Mouse (Mus musculus) E14TG2a.4 (cell line): Measurements from ENCODE around the gene Coro1c.

ENCODE experiments used
- H3K27me3 ChIP-seq: 2 replicates; pipeline ENCODE4 v1.6.1; 2014; ENCODE audit warnings: low read length, control low read depth; ENCODE audit not compliant: insufficient read depth
- H3K36me3 ChIP-seq: 2 replicates; pipeline ENCODE4 v1.6.1; 2014; ENCODE audit warnings: low read length, control low read depth; ENCODE audit not compliant: insufficient read depth
- H3K4me1 ChIP-seq: replicated peaks from 2 replicates; pipeline ENCODE4 v1.6.1; 2014; ENCODE audit warnings: low read depth, low read length, control low read depth
- H3K4me3 ChIP-seq: replicated peaks from 2 replicates; pipeline ENCODE4 v1.5.1; 2014; ENCODE audit warnings: mild to moderate bottlenecking, low read length
- H3K9me3 ChIP-seq: 2 replicates; pipeline ENCODE4 v1.6.1; 2014; ENCODE audit warnings: low read length, control low read depth
- CTCF ChIP-seq: conservative IDR thresholded peaks from 2 replicates; pipeline ENCODE4 v1.5.1; 2014; ENCODE audit warnings: low read length
- NANOG ChIP-seq: IDR thresholded peaks from 2 replicates; pipeline ENCODE4 v1.6.1; 2014; ENCODE audit warnings: borderline replicate concordance, low read length, mixed read lengths
- POU5F1 ChIP-seq: IDR thresholded peaks from 2 replicates; pipeline ENCODE4 v1.6.1; 2014; ENCODE audit warnings: low read length, borderline replicate concordance

Gene Coro1c

DNA sequence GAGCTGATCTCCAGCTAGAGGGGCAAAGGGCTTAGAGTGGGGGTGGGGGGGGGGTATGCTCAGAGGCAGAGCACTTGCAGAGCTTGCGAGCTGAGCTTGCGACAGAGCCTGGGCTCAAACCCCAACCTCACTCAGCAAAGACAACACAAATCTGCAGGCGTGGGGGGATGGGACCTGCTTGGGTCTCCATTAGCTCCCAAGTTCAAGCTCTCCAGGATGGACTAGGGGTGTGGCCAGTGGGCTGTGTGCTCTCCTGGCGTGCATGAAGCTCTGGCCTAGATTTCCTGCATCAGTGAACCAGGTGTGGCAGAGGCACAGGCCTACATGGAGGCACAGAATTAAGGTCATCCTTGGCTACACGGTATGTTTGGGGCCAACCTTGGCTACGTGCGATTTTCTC lies 80.1 kb downstream of the Coro1c start:
- TF ChIP-seq CTCF = no peak
- TF ChIP-seq POU5F1 = no peak
- no peak for TF ChIP-seq NANOG
- peaks cover 38% of the 10 kb centered on the region for H3K4me1 ChIP-seq
- no peaks in the 10 kb centered on the region for H3K36me3 ChIP-seq
- H3K9me3 ChIP-seq = no peaks in the 10 kb centered on the region
- H3K4me3 ChIP-seq = no peak overlapping the region
- H3K27me3 ChIP-seq = no peaks in the 10 kb centered on the region

DNA sequence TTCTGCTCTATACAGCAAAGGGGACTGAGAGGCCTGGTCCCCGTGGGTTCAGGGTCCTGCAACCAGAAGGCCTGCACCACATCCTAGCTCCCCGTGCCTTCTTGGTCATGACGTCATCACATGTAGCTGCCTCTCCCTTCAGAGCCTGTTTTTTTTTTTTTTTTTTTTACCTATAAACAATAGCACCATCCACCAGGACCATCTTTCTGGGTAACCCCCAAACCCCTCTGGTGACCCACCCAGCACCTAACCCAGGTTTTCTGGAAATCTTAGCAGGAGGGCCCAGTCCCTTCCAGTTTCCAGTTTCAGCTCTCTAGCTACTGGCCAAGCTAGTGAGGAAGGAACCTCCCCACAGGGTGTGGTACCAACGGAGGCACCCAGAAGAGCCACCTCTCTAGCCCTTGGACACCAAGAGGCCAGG lies 80.6 kb downstream of the Coro1c start:
- Histone ChIP-seq H3K4me3 (no peak overlapping the region), H3K9me3 (no peaks in the 10 kb centered on the region), H3K4me1 (peaks cover 34% of the 10 kb centered on the region), H3K36me3 (no peaks in the 10 kb centered on the region), H3K27me3 (no peaks in the 10 kb centered on the region)
- TF ChIP-seq POU5F1 (no peak), NANOG (no peak), CTCF (no peak)

DNA sequence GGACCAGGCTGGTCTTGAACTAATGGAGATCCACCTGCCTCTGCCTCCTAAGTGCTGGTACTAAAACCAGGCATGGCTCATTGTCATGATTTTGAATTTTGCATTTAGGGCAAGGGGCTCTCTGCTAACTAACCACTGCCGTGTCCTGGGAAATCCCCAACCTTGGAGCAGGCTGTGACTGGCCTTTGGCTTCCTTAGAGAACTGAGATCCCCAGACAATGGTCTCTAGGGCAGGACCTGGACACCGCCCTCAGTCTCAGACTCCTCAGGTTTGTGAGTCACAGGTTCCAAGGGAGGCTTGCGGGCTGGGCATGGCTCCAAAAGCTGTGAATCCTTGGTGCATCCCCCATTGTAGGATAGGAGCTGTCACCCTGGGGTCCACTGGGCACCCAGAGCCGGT lies 81.9 kb downstream of the Coro1c start:
- Histone ChIP-seq H3K36me3 (no peaks in the 10 kb centered on the region), H3K4me3 (no peak overlapping the region), H3K4me1 (peaks cover 26% of the 10 kb centered on the region), H3K9me3 (no peaks in the 10 kb centered on the region), H3K27me3 (no peaks in the 10 kb centered on the region)
- TF ChIP-seq NANOG (no peak), CTCF (no peak), POU5F1 (no peak)

DNA sequence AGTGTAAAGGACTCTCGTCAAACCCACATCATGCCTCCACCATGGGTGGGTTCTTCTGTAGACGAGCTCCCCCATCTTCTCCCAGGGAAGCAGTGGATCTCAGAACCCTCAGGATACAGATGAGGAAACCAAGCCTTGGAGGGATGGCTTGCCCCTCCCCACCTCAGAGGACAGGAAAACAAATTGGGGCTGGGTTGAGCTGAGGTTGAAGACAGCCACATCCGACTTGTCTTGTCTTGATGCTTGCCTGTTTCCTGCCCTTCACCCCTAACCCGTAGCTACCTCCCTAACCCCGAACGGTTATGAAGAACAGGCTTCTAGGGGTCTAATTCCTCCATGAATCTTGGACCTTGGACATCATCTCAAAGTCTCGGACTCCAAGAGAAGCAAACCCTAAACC lies 83.0 kb downstream of the Coro1c start:
- Histone ChIP-seq H3K4me3 (no peak overlapping the region), H3K27me3 (no peaks in the 10 kb centered on the region), H3K4me1 (peaks cover 24% of the 10 kb centered on the region), H3K36me3 (no peaks in the 10 kb centered on the region), H3K9me3 (no peaks in the 10 kb centered on the region)
- no peak for TF ChIP-seq POU5F1
- no peak for TF ChIP-seq CTCF
- no peak for TF ChIP-seq NANOG

DNA sequence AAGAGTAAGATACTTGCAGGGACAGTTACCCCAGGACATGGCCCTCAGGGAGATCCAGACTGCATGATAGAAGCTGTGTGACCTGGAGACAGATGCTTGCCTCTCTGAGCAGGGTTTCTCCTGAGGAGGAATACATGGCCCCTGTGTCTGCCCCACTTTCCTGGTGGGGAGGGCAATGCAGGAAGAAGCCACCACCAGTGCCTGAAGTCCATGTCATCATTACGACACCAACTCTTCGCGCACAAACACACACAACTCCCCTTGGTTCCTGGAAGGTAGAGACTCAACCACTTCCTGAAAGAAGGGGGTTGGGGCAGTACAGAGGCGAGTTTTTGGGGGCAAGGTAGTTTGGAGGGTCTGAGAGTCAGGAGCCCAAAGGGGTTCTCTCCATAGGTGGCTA lies 84.3 kb downstream of the Coro1c start:
- no peaks in the 10 kb centered on the region for H3K9me3 ChIP-seq

DNA sequence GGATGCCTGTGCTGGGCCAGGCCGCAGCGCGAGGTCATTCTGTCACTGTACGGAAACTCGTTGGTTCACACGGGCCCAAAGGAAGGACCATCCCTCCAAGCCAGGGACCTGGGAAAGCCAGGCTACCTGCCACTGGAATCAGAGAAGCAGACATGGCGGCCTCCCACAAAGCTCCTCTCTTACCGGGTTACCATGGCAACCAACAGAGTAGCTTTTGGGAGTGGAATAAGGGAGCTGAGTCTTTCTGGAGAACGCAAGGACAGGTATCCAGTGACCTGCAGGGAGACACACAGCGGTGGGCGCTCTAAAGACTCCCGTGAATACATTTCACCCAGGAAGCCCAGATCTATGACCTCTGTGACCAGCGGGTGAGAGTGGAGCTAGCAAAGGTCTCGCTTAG lies 90.0 kb downstream of the Coro1c start:
- Histone ChIP-seq H3K9me3 (no peaks in the 10 kb centered on the region), H3K27me3 (peaks cover 8% of the 10 kb centered on the region; the same call in 1 of the 2 replicates), H3K4me3 (peak overlapping the region; percentile 68), H3K36me3 (no peaks in the 10 kb centered on the region), H3K4me1 (peaks cover 44% of the 10 kb centered on the region)
- TF ChIP-seq NANOG (no peak), POU5F1 (no peak), CTCF (no peak)

More for the DNA sequence above, 84.3 kb downstream of the Coro1c start:
- Histone ChIP-seq H3K4me3 (no peak overlapping the region), H3K36me3 (no peaks in the 10 kb centered on the region), H3K27me3 (peaks cover 5% of the 10 kb centered on the region; the same call in 1 of the 2 replicates), H3K4me1 (peaks cover 19% of the 10 kb centered on the region)
- TF ChIP-seq CTCF (no peak), POU5F1 (no peak), NANOG (no peak)

DNA sequence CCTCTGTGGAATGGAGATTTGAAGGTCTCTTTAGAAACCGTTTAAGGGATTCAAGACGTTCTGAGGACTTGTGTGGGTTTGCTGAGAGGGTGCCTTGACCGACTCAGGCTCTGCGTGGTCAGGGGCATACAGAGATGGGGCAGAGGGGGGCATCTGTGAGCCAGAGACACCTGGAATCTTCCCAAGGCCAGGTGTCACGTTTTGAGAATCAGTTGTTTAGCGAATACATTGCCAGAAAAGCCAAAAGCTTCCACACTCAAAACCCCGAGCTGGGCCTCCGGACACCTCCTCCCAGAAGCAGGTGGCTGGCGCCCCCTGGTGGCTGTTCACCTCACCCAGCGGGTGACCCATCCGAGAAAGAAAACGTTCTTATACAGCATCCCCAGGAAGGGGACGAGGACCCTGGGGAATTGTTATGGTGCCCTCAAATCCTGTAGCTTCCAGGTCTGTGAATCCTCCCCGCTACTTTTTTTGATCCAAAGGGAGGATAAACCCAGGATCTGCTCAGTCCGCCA lies 92.9 kb downstream of the Coro1c start:
- no peaks in the 10 kb centered on the region for H3K9me3 ChIP-seq
- TF ChIP-seq NANOG (no peak), POU5F1 (no peak), CTCF (peak; percentile 85)

DNA sequence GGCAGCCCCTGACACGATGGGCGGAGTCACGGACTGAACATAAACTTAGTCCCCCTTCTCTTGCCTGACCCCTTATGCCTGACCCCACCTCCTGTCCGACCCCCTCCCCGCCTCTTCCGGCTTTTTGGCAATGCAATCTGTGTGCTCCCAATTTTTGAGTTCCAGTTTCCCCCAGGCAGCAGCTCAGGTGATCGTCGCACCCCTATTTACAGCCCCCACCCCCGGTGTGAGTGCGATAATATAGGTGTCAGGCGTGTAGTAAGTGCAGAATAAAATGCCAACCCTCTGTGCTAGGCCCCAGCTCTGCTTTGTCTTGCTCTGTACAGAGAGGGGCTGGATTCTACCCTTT lies 93.5 kb downstream of the Coro1c start:
- Histone ChIP-seq H3K4me3 (no peak overlapping the region), H3K4me1 (peaks cover 44% of the 10 kb centered on the region), H3K27me3 (peaks cover 7% of the 10 kb centered on the region; the same call in 1 of the 2 replicates), H3K9me3 (no peaks in the 10 kb centered on the region), H3K36me3 (no peaks in the 10 kb centered on the region)
- no peak for TF ChIP-seq CTCF
- no peak for TF ChIP-seq POU5F1
- TF ChIP-seq NANOG = no peak

More for the DNA sequence above, 92.9 kb downstream of the Coro1c start:
- no peak overlapping the region for H3K4me3 ChIP-seq
- H3K27me3 ChIP-seq = peaks cover 8% of the 10 kb centered on the region; the same call in 1 of the 2 replicates
- peaks cover 44% of the 10 kb centered on the region for H3K4me1 ChIP-seq
- no peaks in the 10 kb centered on the region for H3K36me3 ChIP-seq
